Mouse (Mus musculus): ENCODE data around the gene Pcf11.
A peak's percentile ranks its signal among the peaks of the same experiment; 100 is the strongest.

The Pcf11 gene

DNA sequence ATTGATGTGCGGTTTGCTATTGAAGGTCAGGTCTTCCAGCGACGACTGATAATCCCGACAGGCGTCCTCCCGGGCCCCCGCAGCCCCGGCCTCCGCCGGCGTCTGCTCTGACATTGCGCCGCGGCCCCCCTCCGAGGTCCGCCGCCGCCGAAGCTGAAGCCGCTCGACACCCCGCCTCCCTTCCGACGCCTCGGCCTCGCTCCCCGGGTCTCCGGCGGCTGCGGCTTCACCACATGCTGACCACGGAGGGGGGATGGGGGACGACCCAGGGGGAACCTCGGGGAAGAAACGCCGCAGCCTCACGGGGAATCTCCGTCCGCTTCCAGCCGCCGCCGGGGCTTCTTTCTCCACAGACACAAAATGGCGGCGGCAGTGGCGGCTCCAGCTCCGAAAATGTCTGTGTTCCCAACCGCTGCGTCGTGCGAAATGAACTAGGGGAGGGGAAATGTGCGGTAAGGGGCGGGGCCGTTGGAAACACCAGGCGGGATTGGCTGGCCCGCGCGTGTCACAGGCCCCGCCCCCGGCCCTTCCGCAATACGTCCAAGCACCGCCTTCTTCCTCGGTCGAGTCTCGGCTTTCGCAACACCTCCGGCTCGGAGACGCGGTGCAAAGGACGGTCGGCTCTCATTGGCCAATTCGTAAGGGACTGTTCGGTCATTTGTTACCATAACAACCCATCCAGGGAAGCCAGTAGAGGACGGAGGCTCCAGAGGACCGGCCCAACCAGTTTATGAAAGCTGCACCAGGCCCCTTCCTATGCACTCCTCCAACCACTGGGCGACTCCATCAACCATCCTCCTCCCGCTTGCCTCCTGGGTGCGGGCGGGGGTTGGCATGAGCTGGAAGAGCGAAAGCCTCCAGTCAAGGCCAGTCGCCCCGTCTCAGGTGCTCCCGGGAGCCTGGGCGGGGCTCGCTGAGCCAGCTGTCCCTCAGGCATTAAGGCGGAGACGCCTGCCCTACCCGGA is at the start of gene Pcf11:
Pcf11 (minus strand) TSS at position 428 of the 965 bp plus-strand sequence.
- peak; percentile 99 for DNase-seq (ENCODE audit: low spot score)

DNA sequence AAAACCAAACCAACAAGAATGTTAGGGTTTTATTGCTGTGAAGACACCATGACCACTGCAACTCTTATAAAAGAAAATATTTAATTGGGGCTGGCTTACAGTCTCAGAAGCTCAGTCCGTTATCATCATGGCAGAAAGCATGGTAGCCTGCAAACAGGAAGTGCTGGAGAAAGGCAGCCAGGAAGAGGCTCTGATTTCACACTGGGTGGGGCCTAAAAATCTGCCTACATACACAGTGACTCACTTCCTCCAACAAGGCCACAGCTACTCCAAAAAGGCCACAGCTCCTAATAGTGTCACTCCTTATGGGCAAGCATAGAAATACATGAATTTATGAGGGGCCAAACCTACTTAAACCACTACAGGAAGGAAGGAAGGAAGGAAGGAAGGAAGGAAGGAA is 45.3 kb upstream of the Pcf11 start:
- DNase-seq (ENCODE audit: low spot score): no peak

DNA sequence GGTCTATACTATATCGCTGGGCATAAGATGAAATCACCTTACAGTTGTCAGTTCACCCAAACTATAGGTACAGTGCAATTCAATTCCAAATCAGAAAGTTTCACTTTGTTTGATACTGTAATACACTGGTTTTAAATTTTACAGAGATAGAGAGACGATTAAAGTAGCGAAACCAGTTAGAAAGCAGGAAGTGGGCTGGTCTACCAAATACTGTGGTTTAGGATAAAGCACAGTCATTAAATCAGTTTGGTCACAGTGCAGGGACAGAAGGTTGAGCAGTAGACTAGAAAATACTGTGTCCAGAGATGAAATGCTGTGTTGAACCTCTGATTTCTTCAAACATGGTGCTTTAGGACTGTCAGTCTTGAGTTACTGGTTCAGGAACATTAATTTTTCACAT is 41.9 kb upstream of the Pcf11 start:
- DNase-seq (ENCODE audit: low spot score): no peak

DNA sequence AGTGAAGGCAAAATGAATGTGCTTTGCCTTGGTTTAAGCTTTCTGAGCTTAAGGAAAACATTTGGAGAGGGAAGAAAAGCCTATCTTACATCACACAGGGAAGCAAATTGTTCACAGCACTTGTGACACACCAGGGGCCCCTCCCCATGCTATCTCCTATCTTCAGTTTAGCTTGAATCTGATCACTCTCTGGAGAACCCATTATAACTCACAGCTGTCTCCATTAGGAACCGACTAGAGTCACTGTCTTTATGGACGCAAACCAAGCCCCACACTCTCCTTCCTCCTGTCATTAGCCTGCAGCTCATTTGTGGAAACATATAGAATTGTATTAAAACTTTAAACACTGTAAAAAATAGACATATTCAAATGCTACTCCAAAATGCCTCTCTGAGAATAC is 39.8 kb upstream of the Pcf11 start:
- no peak for DNase-seq (ENCODE audit: low spot score)

DNA sequence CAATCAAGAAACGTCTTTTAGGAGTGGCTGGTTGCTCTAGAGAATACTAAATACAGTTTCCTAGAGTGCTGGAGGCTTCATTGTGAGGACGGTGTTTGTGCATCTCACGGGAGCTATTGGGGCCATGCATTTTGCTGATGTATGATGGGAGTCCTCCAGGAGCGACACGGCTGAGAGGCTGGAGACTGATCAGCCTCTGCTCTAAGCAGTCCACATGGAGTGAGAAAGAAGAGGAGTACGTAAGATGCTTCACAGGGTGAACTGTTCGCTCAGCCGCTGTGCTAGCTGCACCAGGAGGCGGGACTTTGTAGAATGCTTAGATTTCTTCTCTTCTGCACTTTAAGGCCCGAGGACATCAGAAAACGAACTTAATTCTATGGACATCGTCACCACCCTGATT is 37.0 kb upstream of the Pcf11 start:
- no peak for DNase-seq (ENCODE audit: low spot score)

DNA sequence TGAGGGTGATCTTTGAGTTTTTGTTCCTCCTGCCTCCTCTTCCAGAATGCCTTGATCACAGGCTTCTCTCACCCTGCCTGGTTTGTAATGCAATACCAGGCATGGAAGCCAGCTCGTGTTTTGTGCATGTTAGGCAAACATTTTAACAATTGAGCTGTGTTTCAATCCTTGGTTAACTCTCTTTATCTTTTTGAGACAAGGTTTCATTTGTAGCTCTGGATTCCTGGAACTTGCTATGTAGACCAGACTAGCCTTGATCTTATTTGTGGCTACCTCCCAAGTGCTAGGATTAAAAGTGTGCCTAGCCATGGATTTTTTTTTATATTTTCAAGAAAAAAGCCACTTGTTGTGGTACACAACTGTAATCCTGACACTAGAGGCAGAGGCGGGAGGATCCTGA is 35.8 kb upstream of the Pcf11 start:
- DNase-seq (ENCODE audit: low spot score): no peak

DNA sequence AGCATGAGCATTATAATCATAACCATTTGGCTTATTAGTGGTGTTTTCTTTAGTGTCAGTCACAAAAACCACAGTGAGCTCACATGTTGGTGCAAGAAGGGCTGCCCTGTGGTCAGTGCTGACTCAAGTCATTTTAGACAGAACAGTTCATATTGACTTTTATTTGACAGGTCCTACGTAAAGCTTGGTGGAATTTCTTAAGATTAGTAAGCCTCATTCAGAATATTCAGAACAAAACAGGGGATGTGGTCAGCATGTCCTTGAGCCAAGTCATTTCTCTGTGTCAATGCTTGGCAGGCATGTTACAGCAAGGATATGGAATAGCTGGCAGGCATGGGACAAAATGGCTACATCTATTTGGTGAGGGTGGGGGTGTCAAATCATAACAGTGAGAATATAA is 33.9 kb upstream of the Pcf11 start:
- no peak for DNase-seq (ENCODE audit: low spot score)

DNA sequence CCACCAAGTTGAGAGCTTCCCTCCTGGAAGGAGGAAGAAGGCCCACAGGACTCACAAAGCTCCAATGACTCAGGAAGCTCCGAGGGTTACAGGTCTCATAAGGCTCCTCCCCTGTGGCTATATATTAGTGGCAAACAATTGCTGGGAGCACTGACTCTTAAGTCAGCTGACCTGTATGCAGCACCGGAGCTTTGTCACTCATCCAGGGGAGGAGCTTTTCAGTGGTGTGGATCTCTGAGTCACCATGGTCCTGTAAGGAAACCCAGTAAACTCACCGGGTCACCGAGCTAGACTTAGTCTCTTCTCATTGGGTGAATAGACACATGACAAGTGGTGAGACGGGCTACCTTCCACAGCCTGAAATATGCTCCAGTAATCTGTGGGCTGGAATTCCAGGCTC is 29.0 kb upstream of the Pcf11 start:
- no peak for DNase-seq (ENCODE audit: low spot score)

DNA sequence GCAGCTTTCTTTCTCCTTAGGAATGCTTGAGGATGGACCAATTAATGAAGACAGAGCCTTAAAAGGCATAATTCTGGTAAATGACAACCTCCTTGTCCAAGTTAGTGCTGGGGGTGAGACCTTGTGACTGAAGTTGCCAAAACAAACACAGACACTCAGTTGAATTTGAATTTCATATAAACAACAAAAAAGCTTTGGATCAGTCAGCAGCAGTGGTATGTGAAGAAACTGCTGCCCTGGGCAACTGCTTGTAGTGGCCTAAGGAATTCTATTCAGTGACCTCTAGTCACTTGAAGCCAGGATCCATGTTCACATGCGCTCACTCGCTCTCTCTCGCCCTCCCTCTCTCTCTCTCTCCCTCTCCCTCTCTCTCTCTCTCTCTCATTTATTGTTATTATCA is 26.7 kb upstream of the Pcf11 start:
- no peak for DNase-seq (ENCODE audit: low spot score)

DNA sequence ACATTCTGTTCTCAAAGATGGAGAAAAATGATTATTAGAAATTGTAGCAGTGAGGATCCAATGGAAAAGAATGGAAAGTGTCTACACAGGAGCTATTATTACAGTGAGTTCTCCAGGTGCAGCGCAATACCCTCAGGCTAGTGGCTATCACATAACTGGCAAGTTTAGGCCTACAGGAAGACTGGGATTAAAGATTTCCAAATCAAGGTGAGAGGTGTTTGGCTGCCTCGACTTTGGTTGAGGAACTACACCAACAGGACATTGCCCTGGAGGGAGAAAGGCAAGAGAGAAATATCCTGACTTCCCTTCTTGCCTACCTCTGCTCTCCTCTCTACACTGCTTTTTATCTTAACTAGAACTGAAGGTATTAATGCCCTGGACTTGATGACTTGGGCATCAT is 19.4 kb upstream of the Pcf11 start:
- no peak for DNase-seq (ENCODE audit: low spot score)

DNA sequence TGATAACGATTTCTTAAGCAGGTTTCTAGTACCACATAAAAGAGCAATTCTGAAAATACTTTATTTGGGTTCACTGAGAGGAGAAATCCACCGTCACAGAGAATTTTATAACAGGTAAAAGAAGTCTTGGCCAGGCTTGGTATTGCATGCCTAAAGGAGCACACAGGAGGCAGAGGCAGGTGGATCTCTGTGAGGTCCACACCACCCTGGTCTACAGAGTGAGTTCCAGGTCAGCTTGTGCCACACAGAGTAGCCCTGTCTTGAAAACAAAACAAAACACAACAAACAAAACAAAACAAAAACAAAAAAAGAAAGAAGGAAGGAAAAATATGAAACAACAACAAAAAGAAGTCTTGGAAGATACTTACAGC is 18.6 kb upstream of the Pcf11 start:
- no peak for DNase-seq (ENCODE audit: low spot score)

DNA sequence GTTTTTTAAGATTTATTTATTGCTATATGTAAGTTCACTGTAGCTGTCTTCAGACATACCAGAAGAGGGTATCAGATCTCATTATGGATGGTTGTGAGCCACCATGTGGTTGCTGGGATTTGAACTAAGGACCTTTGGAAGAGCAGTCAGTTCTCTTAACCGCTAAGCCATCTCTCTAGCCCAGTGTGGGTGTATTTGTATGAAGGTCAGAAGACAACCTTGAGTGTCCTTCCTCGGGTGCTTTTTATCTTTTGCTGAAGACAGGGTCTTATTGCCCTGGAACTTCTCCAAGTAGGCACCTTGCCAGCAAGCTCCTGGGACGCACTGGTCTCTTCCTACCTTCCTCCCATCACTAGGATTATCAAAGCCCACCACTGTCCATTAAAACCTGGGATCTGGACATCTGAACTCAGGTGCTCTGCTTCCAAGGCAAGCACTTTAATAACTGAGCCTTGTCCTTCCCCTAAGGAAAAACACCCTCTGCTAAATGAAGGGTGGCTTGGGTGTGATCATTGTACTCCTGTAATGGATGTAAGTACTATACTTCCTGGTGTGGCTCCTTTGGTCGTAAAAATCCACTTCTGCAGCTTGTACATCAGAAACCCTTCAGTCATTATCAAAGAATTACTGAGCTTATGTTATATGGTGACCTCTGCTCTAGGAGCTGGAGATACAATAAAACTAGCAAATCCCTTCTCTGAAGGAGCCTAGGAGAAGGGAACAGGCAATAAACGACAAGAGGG is 18.0 kb upstream of the Pcf11 start:
- no peak for DNase-seq (ENCODE audit: low spot score)

DNA sequence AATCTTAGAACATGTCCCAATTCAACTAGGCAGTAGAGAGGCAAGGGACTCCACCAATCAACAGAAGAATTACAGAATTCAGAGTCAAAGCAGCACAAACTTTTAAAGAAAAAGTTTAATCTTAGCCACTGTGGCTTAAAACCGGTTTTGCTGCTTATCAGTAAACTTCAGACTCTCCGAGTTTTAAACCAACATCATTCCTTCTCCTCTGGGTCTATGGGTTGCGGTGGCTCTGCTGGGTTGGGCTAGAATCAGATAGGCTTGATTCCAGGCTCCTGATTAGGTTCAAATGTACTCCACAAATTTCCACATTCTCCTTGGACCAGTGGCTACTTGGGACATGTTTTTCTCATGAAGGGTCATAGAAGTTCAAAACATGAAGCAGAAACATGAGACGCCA is 7.6 kb upstream of the Pcf11 start:
- no peak for DNase-seq (ENCODE audit: low spot score)

DNA sequence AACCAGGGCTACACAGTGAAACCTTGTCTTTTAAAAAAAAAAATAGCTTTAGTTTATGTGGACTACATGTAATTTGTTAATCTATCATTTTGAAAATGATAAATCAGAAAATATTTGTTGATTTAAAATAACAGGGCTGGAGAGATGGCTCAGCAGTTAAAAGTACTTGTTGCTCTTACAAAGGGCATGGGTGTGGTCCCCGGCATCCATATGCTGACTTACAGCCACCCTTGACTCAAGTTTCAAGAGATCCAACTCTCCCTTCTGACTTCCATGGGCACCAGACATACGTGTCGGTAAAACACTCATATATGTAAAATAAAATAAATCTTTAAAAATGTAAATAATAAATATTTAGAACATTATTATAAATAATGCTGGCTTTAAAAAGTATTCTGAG is 5.4 kb upstream of the Pcf11 start:
- no peak for DNase-seq (ENCODE audit: low spot score)

DNA sequence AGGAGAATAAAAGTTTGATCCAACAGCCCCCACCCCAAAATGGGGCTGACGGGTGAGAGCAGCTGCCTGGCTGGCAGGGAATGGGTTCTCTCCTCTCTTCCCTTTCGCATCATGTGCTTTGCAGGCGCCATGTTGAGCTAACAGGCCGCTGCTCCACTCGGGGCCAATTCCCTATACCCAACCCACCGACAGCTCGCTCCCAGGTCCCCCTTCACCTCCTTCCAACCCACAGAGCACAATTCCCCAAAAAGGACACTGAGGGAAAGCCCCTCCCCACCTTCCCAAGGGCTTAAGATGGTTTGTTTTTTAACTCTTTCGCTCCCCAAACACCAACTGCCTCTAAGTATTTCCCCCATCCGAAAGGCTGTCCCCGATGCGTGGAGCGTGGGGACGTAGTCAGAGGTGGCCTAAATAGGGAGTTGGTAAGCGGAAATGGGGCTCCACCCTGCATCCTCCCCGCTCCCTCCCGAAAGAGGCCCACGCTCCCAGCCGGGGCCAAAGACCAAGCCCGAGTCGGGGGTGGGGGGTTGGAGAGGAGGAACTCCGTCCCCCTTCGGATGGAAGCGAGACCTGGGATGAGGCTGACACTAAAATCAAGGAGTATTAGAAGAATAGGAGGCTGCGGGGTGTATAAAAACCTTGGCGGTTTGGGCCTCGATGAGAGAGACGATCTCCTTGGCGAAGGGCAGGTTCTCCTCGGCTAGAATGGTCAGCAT is 785 bp downstream of the Pcf11 start:
- peak; percentile 68 for DNase-seq (ENCODE audit: low spot score)

DNA sequence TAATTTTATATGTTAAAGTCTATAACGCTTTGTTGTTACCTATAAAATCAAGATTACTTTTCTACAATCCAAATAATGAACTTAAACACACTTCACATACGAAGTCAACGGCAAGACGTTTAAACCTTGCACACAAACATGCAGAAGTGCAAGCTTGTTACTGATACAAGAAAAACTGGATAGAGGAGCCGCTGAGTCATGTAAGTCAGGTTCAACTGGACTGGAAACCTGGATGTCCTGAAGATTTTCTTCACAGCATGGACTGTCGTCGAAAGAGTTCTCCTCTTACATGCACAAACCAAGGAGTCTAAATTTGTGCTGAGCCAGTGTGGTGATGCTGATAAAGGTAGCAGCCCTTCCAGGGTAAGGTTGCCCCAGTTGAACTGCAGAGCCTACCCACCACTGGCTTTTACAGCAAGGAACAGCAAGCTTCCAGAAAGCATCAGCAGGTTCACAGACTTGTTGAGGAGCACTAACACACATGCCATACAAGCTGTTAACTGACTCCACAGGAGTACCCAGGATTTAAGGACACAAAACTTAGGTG is 3.4 kb downstream of the Pcf11 start:
- no peak for DNase-seq (ENCODE audit: low spot score)

DNA sequence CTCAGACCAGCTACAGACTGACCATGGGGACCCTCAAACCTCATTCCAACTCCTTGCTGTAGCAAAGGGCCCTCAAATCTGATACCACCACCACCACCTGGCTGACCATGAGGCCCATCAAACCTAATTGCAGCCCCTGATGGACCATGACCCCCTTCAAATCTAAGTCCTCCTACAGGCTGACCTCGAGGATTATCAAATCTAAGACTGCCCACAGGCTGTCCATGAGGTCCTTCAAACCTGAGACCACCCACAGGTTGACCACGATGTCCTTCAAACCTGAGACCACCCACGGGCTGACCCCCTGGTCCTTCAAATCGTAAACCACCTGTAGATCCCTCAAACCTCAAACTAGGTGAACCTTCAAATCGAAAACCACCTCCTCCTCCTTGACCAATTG is 11.7 kb downstream of the Pcf11 start:
- DNase-seq (ENCODE audit: low spot score): no peak

DNA sequence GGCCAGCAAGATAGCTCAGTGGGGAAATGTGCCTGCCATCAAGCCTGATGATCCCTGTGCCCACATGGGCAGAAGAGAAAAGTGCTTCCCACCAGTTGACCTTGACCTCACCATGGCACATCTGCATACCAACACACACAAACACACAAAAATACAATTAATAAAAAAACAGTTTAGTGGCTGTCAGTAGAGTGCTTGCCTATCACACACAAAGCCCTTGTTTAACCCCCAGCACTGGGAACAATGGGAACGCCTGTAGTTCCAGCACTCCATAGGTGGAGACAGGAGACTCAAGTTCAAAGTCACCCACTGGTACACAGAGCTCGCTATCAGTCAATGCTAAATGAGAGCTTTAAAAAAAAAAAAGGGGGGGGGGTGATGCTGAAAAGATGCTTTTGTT is 13.3 kb downstream of the Pcf11 start:
- DNase-seq (ENCODE audit: low spot score): no peak

DNA sequence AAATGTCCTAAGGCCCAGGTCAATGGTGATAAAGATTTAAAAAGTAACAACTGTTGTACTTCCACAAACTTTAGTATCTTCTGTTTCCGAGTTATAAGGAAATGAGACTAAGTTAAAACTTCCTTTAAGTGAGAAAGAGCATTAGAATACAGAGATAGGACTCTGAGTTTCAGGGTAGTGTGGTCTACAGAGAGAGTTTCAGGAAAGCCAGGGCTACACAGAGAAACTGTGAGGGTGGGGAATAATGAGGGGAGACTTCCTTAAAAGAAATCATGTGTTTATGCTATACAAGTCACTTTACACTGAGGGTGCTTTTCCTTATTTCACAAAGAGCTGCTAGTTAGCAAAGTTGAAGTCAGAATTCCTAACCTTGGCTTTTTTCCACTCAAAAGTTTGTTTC is 16.4 kb downstream of the Pcf11 start:
- no peak for DNase-seq (ENCODE audit: low spot score)

DNA sequence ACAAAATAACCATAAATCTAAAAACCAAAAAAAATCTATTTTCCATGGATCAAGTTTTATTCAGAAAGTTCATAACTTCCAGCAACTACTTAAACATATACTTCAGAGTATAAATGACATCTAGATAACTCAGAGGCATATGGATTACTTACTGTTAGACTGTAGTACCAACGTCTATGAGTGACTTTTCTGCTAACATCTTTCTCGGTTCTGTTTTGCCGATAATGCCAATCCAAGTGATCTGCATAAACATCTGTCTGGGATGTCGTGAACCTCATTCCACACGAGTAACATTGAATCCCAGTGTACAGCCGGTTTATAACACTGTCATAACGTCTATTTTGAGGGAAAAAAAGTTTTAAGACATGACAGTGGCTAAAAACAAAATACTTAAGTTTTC is 21.9 kb downstream of the Pcf11 start:
- DNase-seq (ENCODE audit: low spot score): no peak

DNA sequence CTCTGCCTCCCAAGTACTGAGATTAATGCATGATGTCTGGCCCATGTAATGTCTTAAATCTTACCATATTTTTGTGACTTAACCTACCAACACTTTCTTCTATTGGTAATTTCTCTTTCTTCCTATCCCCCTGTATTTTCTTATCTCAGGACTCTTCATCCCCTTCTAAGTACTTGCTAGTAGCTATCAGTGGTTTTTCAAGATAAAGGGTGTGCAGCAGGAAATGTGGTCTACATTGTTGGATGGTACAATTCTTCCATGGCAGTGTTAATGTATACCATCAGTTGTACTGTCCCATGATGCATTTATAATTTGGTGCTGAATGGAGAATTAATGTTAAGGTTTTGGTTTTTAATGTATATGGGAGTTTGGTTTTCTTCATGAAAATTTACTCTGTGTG is 27.4 kb downstream of the Pcf11 start:
- DNase-seq (ENCODE audit: low spot score): no peak

DNA sequence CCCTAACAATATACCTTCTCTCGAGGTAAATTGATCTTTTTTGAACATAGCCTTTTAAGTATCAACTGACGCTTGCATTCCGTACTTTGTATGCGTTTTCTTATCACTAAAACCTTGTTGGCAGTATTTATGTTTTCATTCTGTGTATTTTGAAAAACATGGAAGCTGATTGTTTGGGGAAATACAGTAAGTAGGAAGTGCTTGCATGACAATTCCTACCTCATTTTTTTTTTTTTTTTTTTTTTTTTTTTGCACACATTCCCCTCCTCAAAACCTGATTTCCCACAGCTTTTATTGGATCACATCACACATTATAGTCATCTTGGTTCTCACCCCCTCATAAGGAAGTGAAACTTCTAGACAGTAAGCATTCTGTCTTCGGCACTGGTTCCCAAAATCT is 31.7 kb downstream of the Pcf11 start:
- no peak for DNase-seq (ENCODE audit: low spot score)

Measured in yolk sac, embryonic 10.5 days (tissue).